Mouse (Mus musculus) adrenal gland, adult (tissue): Measurements from ENCODE around the gene Spata7.
"Not testable (repeated sequence)": the region's sequence is repeated elsewhere in the genome, so short reads cannot be mapped to it uniquely, and the experiment has no call there.

Experiments
- DNase-seq, 2 experiments: peaks; one replicate each; pipeline ENCODE4 v3.0.0; 2022 to 2023; ENCODE audit warnings: low spot score in 1 of 2; ENCODE audit not compliant: inconsistent age in 2 of 2

Gene Spata7

DNA sequence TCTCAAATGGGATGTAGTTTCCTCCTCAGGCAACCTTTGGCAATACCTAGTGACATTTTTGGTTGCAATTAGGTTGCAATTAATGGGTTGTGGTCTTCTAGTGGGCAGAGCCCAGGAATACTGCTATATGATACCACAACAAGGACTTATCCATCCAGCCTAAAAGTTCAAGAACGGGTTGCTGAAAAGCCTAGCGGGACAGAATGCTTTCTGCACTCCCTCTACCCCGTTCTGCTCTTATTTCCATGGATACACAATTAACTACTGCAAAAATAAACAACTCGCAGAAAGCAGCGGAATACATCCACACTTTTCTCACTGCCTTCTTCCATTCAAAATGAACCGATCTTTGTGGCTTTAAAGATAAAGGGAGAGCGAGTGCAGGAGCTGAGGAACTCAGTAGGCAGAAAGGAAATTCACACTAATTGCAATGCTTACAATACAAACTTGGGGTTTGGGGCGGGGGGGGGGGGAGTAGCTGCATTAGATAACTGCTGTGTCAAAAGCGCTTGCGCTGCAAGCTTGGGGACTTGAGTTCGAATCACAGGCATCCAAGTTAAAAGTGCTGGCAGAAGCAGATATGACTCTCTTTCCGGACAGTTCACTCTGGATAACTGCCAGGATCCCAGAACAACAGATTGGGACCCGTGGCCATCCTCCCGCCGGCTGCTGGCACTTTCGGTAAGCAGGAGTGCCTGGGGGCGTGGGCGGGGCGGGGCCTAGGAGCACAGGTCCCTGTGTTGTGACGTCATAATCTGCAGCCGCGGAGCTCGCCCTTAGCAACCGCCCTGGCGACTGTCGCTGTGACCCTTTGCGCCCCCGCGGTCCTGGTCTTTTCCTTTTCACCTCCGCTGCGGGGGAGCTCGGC is at the start of gene Spata7:
TSS of gene Spata7 (plus strand) at position 766 of the 868 bp plus-strand sequence.
- peak; percentile 88 to 96 for DNase-seq

DNA sequence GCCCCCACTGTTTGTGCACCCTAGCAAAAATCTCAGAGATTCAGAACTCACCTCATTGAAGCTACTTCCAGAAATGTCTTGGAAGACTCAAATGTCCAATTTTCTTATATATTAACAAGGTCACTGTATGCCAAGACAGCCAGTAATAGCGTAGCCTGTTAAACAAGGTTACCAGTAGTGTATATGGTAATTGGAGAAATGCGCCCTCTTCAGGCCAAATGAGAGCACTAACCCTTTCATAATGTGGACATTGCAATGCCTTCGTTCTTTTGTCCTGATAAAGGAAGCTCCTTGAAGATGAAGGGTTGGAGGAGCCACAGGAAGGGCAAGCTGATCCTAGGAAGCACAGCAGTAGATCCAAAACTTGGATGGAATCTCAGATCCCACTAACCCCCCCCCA is 42.7 kb upstream of the Spata7 start:
- DNase-seq = peak in 1 of 2 experiments; percentile 23

DNA sequence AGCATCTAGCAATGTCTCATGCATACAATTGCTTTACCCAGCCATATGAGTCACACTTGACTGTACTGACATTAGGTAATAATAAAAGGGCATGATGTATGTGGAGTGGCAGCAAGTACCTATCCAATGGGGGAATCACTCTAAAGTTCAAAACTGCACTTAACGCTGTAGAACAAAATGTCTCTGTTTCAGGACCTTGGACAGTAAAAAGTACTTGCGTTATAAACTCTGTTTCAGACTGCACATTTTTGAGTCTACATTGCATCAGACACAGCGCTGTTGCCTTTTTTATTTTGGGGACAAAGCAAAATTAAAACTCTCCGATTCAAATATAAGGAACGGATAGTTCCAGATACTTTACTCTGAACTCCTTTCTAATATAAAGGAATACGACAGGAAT is 39.4 kb upstream of the Spata7 start:
- DNase-seq = no peak

GRCm38 (mm10) chr12:98591016-98591415 is 36.9 kb upstream of the Spata7 start:
- DNase-seq = no peak

DNA sequence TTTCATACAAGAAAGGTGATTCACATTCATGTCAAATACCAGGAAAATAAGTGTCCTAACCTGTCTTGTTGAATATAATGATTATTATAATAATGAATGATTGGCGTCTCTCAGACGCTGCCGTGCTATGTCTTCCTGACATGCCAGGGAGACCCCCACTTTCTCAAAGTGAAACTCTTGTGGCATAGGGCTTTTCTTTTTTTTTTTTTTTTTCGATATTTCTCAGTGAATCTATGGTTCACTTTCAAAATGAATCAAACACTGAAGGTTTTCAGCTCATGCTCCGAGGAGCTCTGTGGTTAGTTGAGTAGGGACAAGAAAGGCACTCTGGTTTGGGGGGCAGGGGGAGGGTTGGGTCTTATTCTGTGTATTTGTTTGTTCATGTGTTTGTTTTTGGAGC is 27.1 kb upstream of the Spata7 start:
- DNase-seq = no peak

- no peak for DNase-seq
These were observed 25.8 kb upstream of the Spata7 start for GRCm38 (mm10) chr12:98602114-98602513.

DNA sequence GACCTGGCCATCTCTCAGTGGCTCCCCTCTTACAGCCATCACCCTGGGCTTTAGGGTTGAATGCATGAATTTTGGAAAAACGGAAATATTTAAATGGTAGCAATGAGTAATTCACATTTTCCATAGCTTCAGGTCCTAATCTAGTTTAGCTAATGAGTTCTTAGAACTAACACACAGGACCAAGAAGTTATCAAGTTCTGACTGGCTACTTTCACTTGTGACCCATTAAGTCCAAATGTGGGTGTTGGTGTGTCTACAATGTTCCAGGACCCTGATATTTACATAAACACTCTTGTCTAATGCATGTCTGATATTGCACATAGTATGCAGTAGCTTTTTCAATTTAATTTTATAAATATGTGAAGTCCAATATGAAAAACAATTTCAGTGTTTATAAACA is 22.7 kb upstream of the Spata7 start:
- no peak for DNase-seq

GRCm38 (mm10) chr12:98606595-98607290 is 21.2 kb upstream of the Spata7 start:
- DNase-seq = no peak

DNA sequence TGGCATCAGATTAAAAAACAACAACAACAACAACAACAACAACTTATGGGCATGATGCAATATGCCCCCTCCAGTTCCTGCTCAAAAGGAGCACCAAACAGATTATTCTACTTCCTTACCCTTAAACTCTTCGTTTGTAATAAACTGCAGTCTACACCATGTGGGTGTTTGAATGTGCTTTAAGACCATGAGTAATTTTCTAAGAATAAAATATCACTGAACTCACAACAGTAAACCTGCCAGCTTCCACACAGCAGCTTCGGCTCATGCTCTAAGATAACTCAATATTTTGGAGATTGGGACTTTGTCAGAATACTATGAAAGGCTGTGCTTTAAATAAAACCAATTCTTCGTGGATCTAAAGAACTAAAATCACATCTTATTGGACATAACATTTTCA is 17.6 kb upstream of the Spata7 start:
- DNase-seq = no peak

- DNase-seq = no peak
These were observed 12.9 kb upstream of the Spata7 start for GRCm38 (mm10) chr12:98614910-98615508.

DNA sequence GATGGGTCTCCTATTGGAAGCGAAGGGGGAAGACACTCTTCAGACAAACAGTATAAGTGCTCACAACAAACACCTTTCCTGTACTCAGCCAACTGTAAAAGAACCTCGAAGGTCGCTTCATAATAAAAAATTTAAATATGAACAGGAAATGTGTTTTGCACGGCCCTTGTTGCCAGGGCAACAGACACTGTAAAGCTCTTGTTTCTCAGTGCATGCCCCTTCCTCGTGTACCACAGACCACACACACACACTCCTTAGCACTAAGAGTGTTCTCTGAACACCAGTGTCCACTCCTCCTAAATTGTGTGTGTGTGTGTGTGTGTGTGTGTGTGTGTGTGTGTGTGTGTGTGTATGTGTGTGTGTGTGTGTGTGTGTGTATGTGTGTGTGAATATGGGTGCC is 12.2 kb upstream of the Spata7 start:
- DNase-seq = no peak

GRCm38 (mm10) chr12:98619496-98619895 is 8.5 kb upstream of the Spata7 start:
- peak in 1 of 2 experiments; percentile 75 for DNase-seq

- DNase-seq = not testable (repeated sequence)
These were observed 7.0 kb upstream of the Spata7 start for GRCm38 (mm10) chr12:98620922-98621321.

GRCm38 (mm10) chr12:98623266-98623665 is 4.7 kb upstream of the Spata7 start:
- DNase-seq = not testable (repeated sequence)

GRCm38 (mm10) chr12:98628260-98628970 is 458 bp downstream of the Spata7 start:
- DNase-seq = no peak

DNA sequence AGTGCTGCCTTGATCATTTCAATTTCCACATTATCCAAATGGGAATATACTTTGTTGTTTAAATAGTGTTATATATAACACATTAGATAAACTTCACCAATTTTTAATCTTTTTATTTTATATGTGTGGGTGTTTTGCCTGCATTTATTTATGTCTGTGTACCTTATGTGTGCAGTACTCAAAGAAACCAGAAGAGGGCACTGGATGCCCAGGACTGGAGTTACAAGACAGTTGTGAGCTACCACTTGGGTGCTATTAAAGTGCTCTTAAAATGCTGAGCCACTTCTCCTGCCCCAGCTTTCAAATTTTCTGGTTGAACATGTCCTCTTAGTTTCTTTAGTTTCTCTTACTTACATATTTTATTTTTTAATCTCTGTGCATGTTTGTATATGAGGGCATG is 16.9 kb downstream of the Spata7 start:
- DNase-seq = no peak

GRCm38 (mm10) chr12:98656873-98657272 is 28.9 kb downstream of the Spata7 start:
- no peak for DNase-seq

- no peak for DNase-seq
These were observed 34.7 kb downstream of the Spata7 start for GRCm38 (mm10) chr12:98662617-98663016.

- peak; percentile 88 to 93 for DNase-seq
These were observed 40.3 kb downstream of the Spata7 start for GRCm38 (mm10) chr12:98668132-98668814.

GRCm38 (mm10) chr12:98669086-98669485 is 41.1 kb downstream of the Spata7 start:
- peak; percentile 71 to 77 for DNase-seq

- peak; percentile 33 to 73 for DNase-seq
These were observed 41.9 kb downstream of the Spata7 start for GRCm38 (mm10) chr12:98669864-98670263.
